Mouse (Mus musculus): Measurements from ENCODE around the gene Selp. TPM values are rescaled to one million over a fixed set of nuclear protein-coding genes. Genes with fewer than 3 reads are reported as not detected.

Gene Selp
- polyA plus RNA-seq, 1 experiment from 2014 or later, result not detected

GRCm38 (mm10) chr1:164152836-164153235 lies 37.8 kb downstream of the Selp start:
- Histone ChIP-seq H3K4me3 (no peak overlapping the region), H3K36me3 (no peaks in the 10 kb centered on the region), H3K4me2 (replicated peaks) (no peak overlapping the region), H3K9me3 (no peaks in the 10 kb centered on the region), H3K27ac (replicated peaks) (no peak overlapping the region), H3K27me3 (no peaks in the 10 kb centered on the region), H3K9ac (replicated peaks) (no peak overlapping the region), H3K4me1 (no peaks in the 10 kb centered on the region)
- WGBS, result 92% methylated on average over 5 of the region's 5 CpGs
- ATAC-seq (replicated peaks), result no peak

GRCm38 (mm10) chr1:164154983-164155382 lies 39.9 kb downstream of the Selp start:
- WGBS, result 81% methylated on average over 3 of the region's 3 CpGs
- Histone ChIP-seq H3K9ac (replicated peaks) (no peak overlapping the region), H3K27me3 (no peaks in the 10 kb centered on the region), H3K4me1 (no peaks in the 10 kb centered on the region), H3K4me2 (replicated peaks) (no peak overlapping the region), H3K4me3 (no peak overlapping the region), H3K9me3 (no peaks in the 10 kb centered on the region), H3K27ac (replicated peaks) (no peak overlapping the region), H3K36me3 (no peaks in the 10 kb centered on the region)
- no peak for ATAC-seq (replicated peaks)

GRCm38 (mm10) chr1:164158571-164158970 lies 43.5 kb downstream of the Selp start:
- no peaks in the 10 kb centered on the region for H3K36me3 ChIP-seq
- H3K4me3 ChIP-seq, result no peak overlapping the region
- no peaks in the 10 kb centered on the region for H3K27me3 ChIP-seq
- no peaks in the 10 kb centered on the region for H3K9me3 ChIP-seq
- ATAC-seq (replicated peaks), result no peak
- H3K27ac ChIP-seq (replicated peaks), result no peak overlapping the region
- no peak overlapping the region for H3K9ac ChIP-seq (replicated peaks)
- H3K4me2 ChIP-seq (replicated peaks), result no peak overlapping the region
- H3K4me1 ChIP-seq, result no peaks in the 10 kb centered on the region
- 68% methylated on average over 4 of the region's 4 CpGs for WGBS

- Histone ChIP-seq H3K4me3 (no peak overlapping the region), H3K27ac (replicated peaks) (no peak overlapping the region), H3K4me1 (no peaks in the 10 kb centered on the region), H3K9me3 (no peaks in the 10 kb centered on the region), H3K36me3 (no peaks in the 10 kb centered on the region), H3K27me3 (no peaks in the 10 kb centered on the region), H3K4me2 (replicated peaks) (no peak overlapping the region), H3K9ac (replicated peaks) (no peak overlapping the region)
- no peak for ATAC-seq (replicated peaks)
- WGBS, result 70% methylated on average over 2 of the region's 2 CpGs
Observed at GRCm38 (mm10) chr1:164159781-164160180, 44.7 kb downstream of the Selp start.

GRCm38 (mm10) chr1:164162745-164163144 lies 47.7 kb downstream of the Selp start:
- no peaks in the 10 kb centered on the region for H3K9me3 ChIP-seq
- H3K4me1 ChIP-seq, result no peaks in the 10 kb centered on the region
- H3K27me3 ChIP-seq, result no peaks in the 10 kb centered on the region
- no peak overlapping the region for H3K9ac ChIP-seq (replicated peaks)
- H3K36me3 ChIP-seq, result no peaks in the 10 kb centered on the region
- H3K4me2 ChIP-seq (replicated peaks), result no peak overlapping the region
- H3K4me3 ChIP-seq, result no peak overlapping the region
- WGBS, result 85% methylated on average over 5 of the region's 5 CpGs
- no peak for ATAC-seq (replicated peaks)
- no peak overlapping the region for H3K27ac ChIP-seq (replicated peaks)

GRCm38 (mm10) chr1:164168818-164169217 lies 53.8 kb downstream of the Selp start:
- no peak for ATAC-seq (replicated peaks)
- Histone ChIP-seq H3K4me2 (replicated peaks) (no peak overlapping the region), H3K27me3 (no peaks in the 10 kb centered on the region), H3K27ac (replicated peaks) (no peak overlapping the region), H3K36me3 (no peaks in the 10 kb centered on the region), H3K9me3 (no peaks in the 10 kb centered on the region), H3K4me3 (no peak overlapping the region), H3K4me1 (no peaks in the 10 kb centered on the region), H3K9ac (replicated peaks) (no peak overlapping the region)
- 79% methylated on average over 4 of the region's 4 CpGs for WGBS

GRCm38 (mm10) chr1:164170434-164170833 lies 55.4 kb downstream of the Selp start:
- Histone ChIP-seq H3K4me2 (replicated peaks) (no peak overlapping the region), H3K4me3 (no peak overlapping the region), H3K9me3 (no peaks in the 10 kb centered on the region), H3K36me3 (no peaks in the 10 kb centered on the region), H3K27ac (replicated peaks) (no peak overlapping the region), H3K27me3 (no peaks in the 10 kb centered on the region), H3K4me1 (no peaks in the 10 kb centered on the region), H3K9ac (replicated peaks) (no peak overlapping the region)
- 88% methylated on average over 2 of the region's 2 CpGs for WGBS
- no peak for ATAC-seq (replicated peaks)

GRCm38 (mm10) chr1:164173145-164173544 lies 58.1 kb downstream of the Selp start:
- H3K36me3 ChIP-seq, result no peaks in the 10 kb centered on the region
- WGBS, result 87% methylated on average over 4 of the region's 4 CpGs
- no peaks in the 10 kb centered on the region for H3K4me1 ChIP-seq
- H3K27ac ChIP-seq (replicated peaks), result no peak overlapping the region
- no peak overlapping the region for H3K4me2 ChIP-seq (replicated peaks)
- H3K9me3 ChIP-seq, result no peaks in the 10 kb centered on the region
- no peaks in the 10 kb centered on the region for H3K27me3 ChIP-seq
- H3K4me3 ChIP-seq, result no peak overlapping the region
- ATAC-seq (replicated peaks), result no peak
- no peak overlapping the region for H3K9ac ChIP-seq (replicated peaks)

GRCm38 (mm10) chr1:164176856-164177255 lies 61.8 kb downstream of the Selp start:
- H3K9me3 ChIP-seq, result no peaks in the 10 kb centered on the region
- H3K4me1 ChIP-seq, result no peaks in the 10 kb centered on the region
- no peak overlapping the region for H3K4me2 ChIP-seq (replicated peaks)
- H3K9ac ChIP-seq (replicated peaks), result no peak overlapping the region
- no peak overlapping the region for H3K4me3 ChIP-seq
- ATAC-seq (replicated peaks), result no peak
- no peak overlapping the region for H3K27ac ChIP-seq (replicated peaks)
- H3K27me3 ChIP-seq, result no peaks in the 10 kb centered on the region
- no peaks in the 10 kb centered on the region for H3K36me3 ChIP-seq

- Histone ChIP-seq H3K36me3 (no peaks in the 10 kb centered on the region), H3K4me2 (replicated peaks) (no peak overlapping the region), H3K27ac (replicated peaks) (no peak overlapping the region), H3K4me1 (no peaks in the 10 kb centered on the region), H3K27me3 (no peaks in the 10 kb centered on the region), H3K9me3 (no peaks in the 10 kb centered on the region), H3K9ac (replicated peaks) (no peak overlapping the region), H3K4me3 (no peak overlapping the region)
- 69% methylated on average over 6 of the region's 6 CpGs for WGBS
- ATAC-seq (replicated peaks), result no peak
Observed at GRCm38 (mm10) chr1:164178429-164178828, 63.4 kb downstream of the Selp start.

GRCm38 (mm10) chr1:164184142-164184870 lies 69.2 kb downstream of the Selp start:
- 0 out of 2 replicates have a peak overlapping the region, but pooled peaks have one; percentile 9 for H3K4me3 ChIP-seq
- H3K9me3 ChIP-seq, result no peaks in the 10 kb centered on the region
- H3K9ac ChIP-seq (replicated peaks), result 0 out of 2 replicates have a peak overlapping the region, but pooled peaks have one; percentile 12

GRCm38 (mm10) chr1:164184871-164185223 lies 69.8 kb downstream of the Selp start:
- WGBS, result 48% methylated on average over 8 of the region's 8 CpGs
- H3K4me1 ChIP-seq, result no peaks in the 10 kb centered on the region
- H3K27ac ChIP-seq (replicated peaks), result no peak overlapping the region
- no peaks in the 10 kb centered on the region for H3K36me3 ChIP-seq
- no peak overlapping the region for H3K4me3 ChIP-seq
- no peak overlapping the region for H3K4me2 ChIP-seq (replicated peaks)
- H3K9me3 ChIP-seq, result no peaks in the 10 kb centered on the region
- no peaks in the 10 kb centered on the region for H3K27me3 ChIP-seq
- peak; percentile 36 for ATAC-seq (replicated peaks)
- no peak overlapping the region for H3K9ac ChIP-seq (replicated peaks)

More at GRCm38 (mm10) chr1:164184142-164184870, 69.2 kb downstream of the Selp start:
- Histone ChIP-seq H3K27ac (replicated peaks) (no peak overlapping the region), H3K27me3 (no peaks in the 10 kb centered on the region), H3K4me1 (no peaks in the 10 kb centered on the region), H3K4me2 (replicated peaks) (peak overlapping the region; percentile 26), H3K36me3 (no peaks in the 10 kb centered on the region)
- WGBS, result 42% methylated on average over 16 of the region's 16 CpGs
- ATAC-seq (replicated peaks), result peak; percentile 84

- no peaks in the 10 kb centered on the region for H3K9me3 ChIP-seq
- no peaks in the 10 kb centered on the region for H3K27me3 ChIP-seq
- no peaks in the 10 kb centered on the region for H3K36me3 ChIP-seq
- no peaks in the 10 kb centered on the region for H3K4me1 ChIP-seq
- no peak for ATAC-seq (replicated peaks)
- no peak overlapping the region for H3K4me3 ChIP-seq
- H3K9ac ChIP-seq (replicated peaks), result no peak overlapping the region
- 51% methylated on average over 4 of the region's 4 CpGs for WGBS
- no peak overlapping the region for H3K27ac ChIP-seq (replicated peaks)
- no peak overlapping the region for H3K4me2 ChIP-seq (replicated peaks)
Observed at GRCm38 (mm10) chr1:164185316-164185715, 70.3 kb downstream of the Selp start.

Data from forebrain, embryonic 15.5 days (tissue).